Mouse (Mus musculus) myocyte (in vitro differentiated cells): ENCODE data around the gene Sf3a1. TPM values are rescaled to one million over a fixed set of nuclear protein-coding genes. Genes with fewer than 3 reads are reported as not detected.
"Not testable (repeated sequence)": the region's sequence is repeated elsewhere in the genome, so short reads cannot be mapped to it uniquely, and the experiment has no call there.

Source experiments
- H3K27me3 ChIP-seq: one replicate; pipeline ENCODE4 v1.6.1; 2011; ENCODE audit not compliant: control insufficient read depth, insufficient read depth, insufficient read length
- H3K36me3 ChIP-seq: one replicate; pipeline ENCODE4 v1.6.1; 2011; ENCODE audit not compliant: control insufficient read depth, insufficient read depth
- H3K4me2 ChIP-seq: one replicate; pipeline ENCODE4 v1.6.1; 2011; ENCODE audit warnings: low read depth, control low read depth
- H3K4me3 ChIP-seq: one replicate; pipeline ENCODE4 v1.5.1; 2011; ENCODE audit warnings: mild to moderate bottlenecking, control low read depth, moderate library complexity
- H3K79me2 ChIP-seq: one replicate; pipeline ENCODE4 v1.6.1; 2011; ENCODE audit not compliant: control insufficient read depth, insufficient read depth
- H3ac ChIP-seq: one replicate; pipeline ENCODE4 v1.6.1; 2011; ENCODE audit not compliant: control insufficient read depth, insufficient read length
- CEBPB ChIP-seq: IDR thresholded peaks from 2 replicates; pipeline ENCODE4 v1.6.1; 2011; ENCODE audit warnings: mild to moderate bottlenecking, moderate library complexity; ENCODE audit not compliant: poor library complexity, insufficient read depth, severe bottlenecking
- E2F4 ChIP-seq: IDR thresholded peaks from one replicate; pipeline ENCODE4 v1.6.1; 2011; ENCODE audit warnings: mild to moderate bottlenecking, control low read depth, moderate library complexity; ENCODE audit not compliant: insufficient read depth
- MAX ChIP-seq: IDR thresholded peaks from one replicate; pipeline ENCODE4 v1.6.1; 2011; ENCODE audit warnings: low read depth, mild to moderate bottlenecking, control low read depth
- MYOD1 ChIP-seq, 3 experiments: IDR thresholded peaks; one replicate each; pipeline ENCODE4 v1.6.1; 2011; ENCODE audit warnings: control low read depth in 2 of 3, low read depth in 2 of 3, mild to moderate bottlenecking in 2 of 3, moderate library complexity in 1 of 3; ENCODE audit not compliant: insufficient read length in 2 of 3, control insufficient read depth in 1 of 3
- MYOG ChIP-seq, 3 experiments: IDR thresholded peaks; one replicate each; pipeline ENCODE4 v1.6.1; 2011; ENCODE audit warnings: control low read depth in 2 of 3, low read depth in 2 of 3, mild to moderate bottlenecking in 2 of 3; ENCODE audit not compliant: insufficient read length in 2 of 3, control insufficient read depth in 1 of 3, insufficient read depth in 1 of 3
- POLR2A ChIP-seq: IDR thresholded peaks from one replicate; pipeline ENCODE4 v1.6.1; 2011; ENCODE audit warnings: low read depth, mild to moderate bottlenecking, control low read depth, moderate library complexity; ENCODE audit not compliant: insufficient read length
- POLR2AphosphoS2 ChIP-seq: IDR thresholded peaks from one replicate; pipeline ENCODE4 v1.6.1; 2011; ENCODE audit warnings: low read depth, control low read depth; ENCODE audit not compliant: insufficient read length
- REST ChIP-seq: IDR thresholded peaks from one replicate; pipeline ENCODE4 v1.6.1; 2011; ENCODE audit warnings: mild to moderate bottlenecking, control low read depth, moderate library complexity; ENCODE audit not compliant: insufficient read depth, insufficient read length
- SRF ChIP-seq: IDR thresholded peaks from one replicate; pipeline ENCODE4 v1.6.1; 2011; ENCODE audit warnings: low read depth; ENCODE audit not compliant: control insufficient read depth, insufficient read length
- TCF12 ChIP-seq: IDR thresholded peaks from one replicate; pipeline ENCODE4 v1.6.1; 2011; ENCODE audit warnings: mild to moderate bottlenecking, control low read depth; ENCODE audit not compliant: poor library complexity, insufficient read depth, severe bottlenecking
- TCF3 ChIP-seq: IDR thresholded peaks from one replicate; pipeline ENCODE4 v1.6.1; 2011; ENCODE audit warnings: low read depth, control low read depth; ENCODE audit not compliant: insufficient read length
- USF1 ChIP-seq: IDR thresholded peaks from one replicate; pipeline ENCODE4 v1.6.1; 2011; ENCODE audit warnings: low read depth, mild to moderate bottlenecking, control low read depth, moderate library complexity
- polyA plus RNA-seq: library from polyadenylated mRNA; unstranded; fragments of >200 nt; fragmentation: generic; extraction: Trizol; gene quantifications from one replicate; pipeline ENCODE4 v1.2.1, GENCODE M21; 2012; ENCODE audit warnings: missing spikeins

Gene Sf3a1
- 47.0 TPM for polyA plus RNA-seq

DNA sequence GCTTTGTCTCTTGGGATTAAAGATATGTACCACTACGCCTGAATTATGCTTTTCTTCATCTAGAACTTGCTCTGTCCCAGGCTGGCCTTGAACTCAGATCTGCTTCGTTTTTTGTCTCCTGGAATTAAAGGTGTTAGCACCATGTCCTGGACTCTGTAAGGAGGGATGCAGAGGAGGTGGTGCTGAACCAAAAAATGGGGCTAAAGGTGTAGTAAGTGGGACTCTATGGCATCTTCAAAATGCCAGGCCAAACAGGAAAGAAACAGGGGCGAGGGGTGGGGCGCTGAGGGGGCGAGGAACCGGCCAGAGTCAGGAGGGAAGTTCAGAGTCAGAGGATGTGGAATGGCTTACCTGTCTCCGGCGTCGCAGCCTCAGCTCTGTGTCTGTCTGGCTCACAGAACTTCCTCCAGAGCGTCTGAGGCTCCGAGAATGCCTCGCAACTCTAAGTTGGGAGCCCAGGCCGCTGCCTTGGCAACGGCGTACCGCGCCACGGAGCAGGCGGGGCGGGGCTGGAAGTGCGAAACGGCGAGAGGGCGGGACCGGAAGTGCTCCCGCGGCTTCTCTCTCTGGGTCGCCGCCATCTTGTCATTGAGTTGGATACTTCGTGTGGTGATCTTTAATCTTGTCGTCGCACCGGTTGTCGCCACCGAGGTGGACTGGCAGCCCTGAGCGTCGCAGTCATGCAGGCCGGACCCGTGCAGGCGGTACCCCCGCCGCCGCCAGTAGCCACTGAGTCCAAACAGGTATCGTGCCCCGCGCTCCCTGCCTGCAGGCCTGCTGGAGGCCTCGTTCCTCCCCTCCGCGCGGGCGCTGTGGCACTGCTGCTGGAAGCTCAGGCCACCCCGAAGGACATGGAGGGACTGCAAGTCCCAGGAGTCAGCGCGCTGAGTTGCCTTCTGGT is at the start of gene Sf3a1, which contains the start of gene Ccdc157:
TSS of gene Sf3a1 (plus strand) at position 543 of the 901 bp plus-strand sequence.
TSS of gene Ccdc157 (minus strand) at position 486 of the 901 bp plus-strand sequence.
- TF ChIP-seq POLR2A (peak; percentile 61), MYOD1 (IDR thresholded peaks at IDR 0.05; ENCODE audit: control insufficient read depth in 1 of 3, insufficient read length in 2 of 3, low read depth in 2 of 3) (peak in 1 of 3 experiments; percentile 33), E2F4 (peak; percentile 25), TCF12 (no peak), POLR2AphosphoS2 (peak; percentile 59), MYOG (IDR thresholded peaks at IDR 0.05; ENCODE audit: control insufficient read depth in 1 of 3, insufficient read depth in 1 of 3, insufficient read length in 2 of 3, low read depth in 2 of 3) (peak in 1 of 3 experiments; percentile 5)

DNA sequence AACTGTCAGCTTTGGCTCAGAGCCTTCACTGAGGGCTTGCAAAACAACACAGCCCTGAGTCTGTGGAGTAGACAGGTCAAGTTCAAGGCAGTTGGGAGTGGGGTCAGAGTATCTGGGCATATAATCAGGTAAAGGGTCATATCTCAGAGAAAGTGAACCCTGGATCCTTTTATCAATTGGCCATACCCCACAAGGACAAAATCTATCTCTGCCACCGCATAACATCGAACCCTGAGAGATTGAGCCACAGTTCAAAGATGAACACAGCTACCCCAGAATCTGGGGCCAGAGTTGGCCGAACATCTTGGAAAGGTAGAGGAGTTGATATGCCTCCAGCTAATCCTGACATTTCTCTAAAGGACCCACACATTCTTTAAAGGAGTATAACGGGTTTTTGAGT is 48.1 kb upstream of the Sf3a1 start:
- no peaks in the 10 kb centered on the region for H3K27me3 ChIP-seq
- no peaks in the 10 kb centered on the region for H3K79me2 ChIP-seq
- H3K4me2 ChIP-seq: no peak overlapping the region
- H3ac ChIP-seq: no peak overlapping the region
- peaks cover 6% of the 10 kb centered on the region for H3K36me3 ChIP-seq
- no peak overlapping the region for H3K4me3 ChIP-seq
- TF ChIP-seq POLR2A (no peak), E2F4 (no peak), POLR2AphosphoS2 (no peak), SRF (no peak), USF1 (no peak), TCF12 (no peak)

More for the DNA sequence above, at the start of gene Sf3a1, which contains the start of gene Ccdc157:
- Histone ChIP-seq H3K4me2 (peak within 1 kb of the TSS; percentile 95), H3K36me3 (peaks cover 13% of the 10 kb centered on the region), H3K4me3 (peak within 1 kb of the TSS; percentile 78), H3ac (peak within 1 kb of the TSS; percentile 66), H3K27me3 (no peaks in the 10 kb centered on the region), H3K79me2 (peaks cover 47% of the 10 kb centered on the region)

DNA sequence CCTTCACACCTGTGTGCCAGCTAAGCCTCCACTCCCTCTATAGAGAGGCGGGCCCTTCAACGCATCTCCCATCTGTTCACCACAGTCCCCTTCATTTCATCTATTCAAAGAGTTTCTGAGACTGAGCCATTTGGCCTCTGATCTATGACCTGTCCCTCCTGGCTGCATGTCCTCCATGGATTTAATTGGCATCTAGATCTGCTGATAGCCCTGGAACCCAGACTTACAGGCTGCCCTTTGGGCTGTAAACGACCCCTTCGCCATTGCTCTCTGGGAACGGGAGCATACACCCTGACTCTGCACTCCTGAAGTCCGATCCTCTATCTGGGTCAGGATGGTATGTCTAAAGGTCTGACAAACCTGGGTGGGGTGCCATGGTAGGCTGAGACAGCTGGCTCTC is 47.3 kb upstream of the Sf3a1 start:
- no peaks in the 10 kb centered on the region for H3K27me3 ChIP-seq
- TF ChIP-seq TCF3: no peak
- no peak for TF ChIP-seq SRF
- TF ChIP-seq POLR2AphosphoS2: no peak
- TF ChIP-seq MYOG (IDR thresholded peaks at IDR 0.05; ENCODE audit: control insufficient read depth in 1 of 3, insufficient read depth in 1 of 3, insufficient read length in 2 of 3, low read depth in 2 of 3): no peak
- no peak for TF ChIP-seq TCF12
- TF ChIP-seq CEBPB: no peak
- TF ChIP-seq MAX: no peak
- no peak overlapping the region for H3K4me3 ChIP-seq
- H3K79me2 ChIP-seq: no peaks in the 10 kb centered on the region
- H3K36me3 ChIP-seq: peaks cover 6% of the 10 kb centered on the region
- no peak overlapping the region for H3K4me2 ChIP-seq
- H3ac ChIP-seq: no peak overlapping the region

DNA sequence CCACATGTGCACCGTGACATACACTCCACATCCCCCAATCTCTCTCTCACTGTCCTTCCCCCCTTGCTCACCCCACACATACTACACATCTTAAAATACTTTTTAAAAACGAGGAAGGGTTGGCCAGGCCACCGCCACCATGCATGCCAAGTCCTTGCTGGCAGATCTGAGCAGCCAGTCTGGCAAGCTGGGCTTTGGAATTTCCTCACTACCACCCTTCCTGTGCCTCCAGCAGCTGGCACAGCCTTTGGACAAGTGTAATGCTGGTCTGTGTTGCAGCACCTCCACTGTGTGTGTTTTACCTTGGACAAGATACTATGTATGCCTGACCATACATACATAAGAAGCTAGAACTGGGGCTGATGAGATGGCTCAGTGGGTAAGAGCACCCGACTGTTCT is 46.7 kb upstream of the Sf3a1 start:
- Histone ChIP-seq H3K36me3 (peaks cover 6% of the 10 kb centered on the region), H3K4me3 (no peak overlapping the region), H3K79me2 (no peaks in the 10 kb centered on the region), H3K4me2 (no peak overlapping the region), H3K27me3 (no peaks in the 10 kb centered on the region), H3ac (no peak overlapping the region)
- peak in 1 of 3 experiments; percentile 40 for TF ChIP-seq MYOG (IDR thresholded peaks at IDR 0.05; ENCODE audit: control insufficient read depth in 1 of 3, insufficient read depth in 1 of 3, insufficient read length in 2 of 3, low read depth in 2 of 3)
- TF ChIP-seq REST: no peak

DNA sequence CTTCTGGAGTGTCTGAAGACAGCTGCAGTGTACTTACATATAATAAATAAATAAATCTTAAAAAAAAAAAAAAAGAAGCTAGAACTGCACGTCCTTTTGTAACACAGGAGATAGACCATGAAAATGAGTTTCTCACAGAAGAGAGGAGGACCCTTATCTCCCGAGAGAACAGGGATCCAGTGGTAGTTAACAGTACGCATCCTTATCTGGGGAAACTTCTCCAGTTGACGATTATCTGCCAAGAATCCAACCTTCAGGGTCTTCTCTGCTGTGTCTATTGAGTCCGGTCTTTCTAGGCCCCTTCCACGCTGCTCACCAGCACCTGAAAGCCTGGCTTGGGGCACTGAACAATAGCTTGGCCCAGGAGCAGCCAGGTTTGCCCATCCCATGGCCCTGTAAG is 46.2 kb upstream of the Sf3a1 start:
- H3K4me3 ChIP-seq: no peak overlapping the region
- peaks cover 6% of the 10 kb centered on the region for H3K36me3 ChIP-seq
- H3K27me3 ChIP-seq: no peaks in the 10 kb centered on the region
- H3ac ChIP-seq: no peak overlapping the region
- no peak overlapping the region for H3K4me2 ChIP-seq
- TF ChIP-seq MAX: no peak
- TF ChIP-seq MYOD1 (IDR thresholded peaks at IDR 0.05; ENCODE audit: control insufficient read depth in 1 of 3, insufficient read length in 2 of 3, low read depth in 2 of 3): no peak
- no peak for TF ChIP-seq REST
- no peak for TF ChIP-seq POLR2A
- no peak for TF ChIP-seq POLR2AphosphoS2
- no peak for TF ChIP-seq MYOG (IDR thresholded peaks at IDR 0.05; ENCODE audit: control insufficient read depth in 1 of 3, insufficient read depth in 1 of 3, insufficient read length in 2 of 3, low read depth in 2 of 3)
- TF ChIP-seq CEBPB: no peak
- TF ChIP-seq E2F4: no peak
- TF ChIP-seq USF1: no peak
- TF ChIP-seq TCF3: no peak
- TF ChIP-seq SRF: no peak
- TF ChIP-seq TCF12: no peak
- no peaks in the 10 kb centered on the region for H3K79me2 ChIP-seq

DNA sequence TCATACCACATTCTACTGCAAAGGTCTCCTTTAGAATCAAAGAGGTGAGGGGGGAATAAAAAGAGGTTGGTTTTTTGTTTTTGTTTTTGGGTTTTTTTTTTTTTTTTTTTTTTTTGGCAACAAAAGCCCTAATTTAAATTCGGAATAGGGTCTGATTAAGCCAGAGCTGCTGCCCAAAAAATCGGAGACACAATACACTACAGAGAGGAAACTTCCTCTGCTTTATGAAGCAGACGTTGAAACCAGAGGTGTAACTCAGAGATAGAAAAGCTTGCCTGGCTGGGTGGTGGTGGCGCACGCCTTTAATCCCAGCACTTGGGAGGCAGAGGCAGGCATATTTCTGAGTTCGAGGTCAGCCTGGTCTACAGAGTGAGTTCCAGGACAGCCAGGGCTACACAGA is 45.6 kb upstream of the Sf3a1 start:
- H3K27me3 ChIP-seq, H3K79me2 ChIP-seq, H3ac ChIP-seq, H3K4me2 ChIP-seq, H3K36me3 ChIP-seq, H3K4me3 ChIP-seq: not testable (repeated sequence)
